Mouse (Mus musculus) thymus, postnatal 10 days (tissue): ENCODE measurements around the gene Afp.

ENCODE experiments used
- DNase-seq, 2 experiments: peaks; one replicate each; pipeline ENCODE4 v3.0.0; 2021; ENCODE audit warnings: low spot score in 2 of 2

The Afp gene

GRCm38 (mm10) chr5:90490518-90490917, at the start of gene Afp:
TSS of gene Afp (plus strand) at chr5:90490737.
- DNase-seq = no peak

DNA sequence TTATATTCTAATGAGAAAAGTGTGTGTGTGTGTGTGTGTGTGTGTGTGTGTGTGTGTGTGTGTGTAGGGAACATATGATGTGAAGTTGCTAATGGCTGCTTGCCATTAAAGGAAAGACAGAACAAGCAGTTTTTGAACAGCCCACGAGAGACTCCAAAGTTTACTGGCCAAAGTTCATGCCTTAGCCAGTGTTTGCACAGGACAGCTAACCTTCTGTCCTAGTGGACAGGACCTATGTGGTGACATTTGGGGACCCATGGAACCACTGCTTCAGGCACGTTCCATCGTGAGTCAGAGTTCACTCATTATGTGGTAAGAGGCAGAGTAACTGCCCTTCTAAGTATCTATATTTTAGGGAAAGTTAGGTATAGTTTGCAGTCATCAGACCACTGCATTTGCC, 43.0 kb upstream of the Afp start:
- no peak for DNase-seq

DNA sequence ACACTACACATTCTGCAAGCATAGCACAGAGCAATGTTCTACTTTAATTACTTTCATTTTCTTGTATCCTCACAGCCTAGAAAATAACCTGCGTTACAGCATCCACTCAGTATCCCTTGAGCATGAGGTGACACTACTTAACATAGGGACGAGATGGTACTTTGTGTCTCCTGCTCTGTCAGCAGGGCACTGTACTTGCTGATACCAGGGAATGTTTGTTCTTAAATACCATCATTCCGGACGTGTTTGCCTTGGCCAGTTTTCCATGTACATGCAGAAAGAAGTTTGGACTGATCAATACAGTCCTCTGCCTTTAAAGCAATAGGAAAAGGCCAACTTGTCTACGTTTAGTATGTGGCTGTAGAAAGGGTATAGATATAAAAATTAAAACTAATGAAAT, 40.6 kb upstream of the Afp start:
- no peak for DNase-seq

DNA sequence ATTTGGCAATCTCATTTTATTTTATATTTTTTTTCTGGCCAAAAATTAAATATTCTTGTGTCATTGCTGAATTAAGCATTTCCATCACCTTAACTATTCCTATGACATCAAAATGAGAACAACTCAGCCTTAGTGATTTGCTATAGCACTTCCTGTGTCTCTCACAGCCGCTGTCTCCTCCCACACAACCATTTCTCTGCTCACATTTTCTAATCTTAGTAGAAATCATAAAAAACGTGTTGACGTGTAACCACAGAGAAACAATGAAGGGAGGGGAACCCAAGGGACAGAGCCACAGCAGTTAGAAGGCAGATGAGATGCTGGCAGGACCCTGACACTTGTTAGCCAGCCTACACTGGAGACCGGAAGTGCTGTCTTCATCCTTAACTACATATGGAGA, 37.8 kb upstream of the Afp start:
- DNase-seq = peak in 1 of 2 experiments; percentile 4

GRCm38 (mm10) chr5:90457241-90457640, 33.3 kb upstream of the Afp start:
- DNase-seq = no peak

DNA sequence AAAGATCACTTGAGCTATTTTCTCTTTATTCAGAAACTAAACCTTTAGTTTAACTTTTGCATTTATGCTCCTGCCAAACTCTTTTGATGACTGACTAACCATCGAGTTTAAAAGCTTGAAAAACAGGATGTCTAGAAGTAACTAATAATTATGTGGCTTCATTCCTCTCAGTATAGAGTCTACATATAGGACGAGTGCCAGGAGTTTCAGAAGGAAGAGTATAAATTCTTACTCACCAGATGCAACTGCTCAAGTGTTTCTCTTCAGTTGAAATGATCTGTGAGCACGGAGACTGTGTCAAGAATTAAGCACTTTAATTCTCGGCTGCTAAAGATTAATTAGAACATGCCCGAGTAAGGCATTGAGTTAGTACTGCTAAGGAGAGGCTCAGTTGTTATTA, 31.8 kb upstream of the Afp start:
- no peak for DNase-seq

- no peak for DNase-seq
Measured at GRCm38 (mm10) chr5:90460619-90461018, 29.9 kb upstream of the Afp start, which contains the start of gene Alb. TSS of gene Alb (plus strand) at chr5:90460897.

DNA sequence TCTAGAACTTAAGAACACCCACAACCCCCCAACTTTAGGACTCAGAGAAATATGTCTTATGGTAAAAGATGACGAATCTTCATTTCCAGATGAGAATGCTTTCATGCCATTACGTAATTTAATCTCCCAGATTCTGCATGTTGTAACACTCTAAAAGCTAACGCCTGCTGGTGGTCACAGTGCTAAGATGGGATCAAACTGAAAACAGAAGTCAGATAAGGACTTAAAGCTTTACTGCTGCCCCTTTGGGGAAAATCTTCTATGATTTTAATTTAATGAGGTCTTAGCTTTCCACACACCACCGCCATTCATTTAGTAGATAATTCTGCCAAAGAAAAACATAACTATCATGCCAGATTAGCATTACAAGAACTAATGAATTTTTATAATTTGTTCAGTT, 23.7 kb upstream of the Afp start:
- no peak for DNase-seq

DNA sequence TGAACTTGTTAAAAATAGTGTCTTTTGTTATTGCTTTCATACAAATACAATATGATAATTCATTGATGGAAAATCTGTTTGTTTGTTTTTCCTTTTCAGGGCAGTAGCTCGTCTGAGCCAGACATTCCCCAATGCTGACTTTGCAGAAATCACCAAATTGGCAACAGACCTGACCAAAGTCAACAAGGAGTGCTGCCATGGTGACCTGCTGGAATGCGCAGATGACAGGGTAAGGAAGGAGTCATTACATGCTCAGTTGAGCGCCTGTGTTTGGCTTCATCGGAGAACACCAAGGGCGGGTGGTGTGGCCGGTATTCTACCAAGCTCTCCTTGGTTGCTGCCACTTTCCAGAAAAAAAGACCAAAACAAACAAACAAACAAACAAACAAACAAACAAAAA, 23.3 kb upstream of the Afp start:
- DNase-seq = no peak

DNA sequence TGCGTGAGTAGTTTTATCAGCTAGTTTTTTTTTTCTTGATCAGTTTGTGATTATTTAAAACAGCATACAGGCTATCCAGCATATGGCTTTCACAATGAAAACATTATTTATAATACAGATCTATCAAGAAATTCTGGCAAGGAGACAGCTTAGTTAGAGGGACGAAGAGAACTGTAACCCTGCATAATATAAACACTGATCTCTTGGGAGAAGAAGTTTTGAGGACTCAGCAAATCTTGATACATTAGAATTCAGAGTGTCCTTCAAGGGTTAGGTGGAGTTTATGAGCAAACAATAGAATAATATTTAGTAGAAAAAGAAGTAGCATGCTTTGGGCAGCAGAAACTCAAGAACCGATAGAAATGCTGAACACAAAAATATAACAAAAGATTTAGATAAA, 19.7 kb upstream of the Afp start:
- no peak for DNase-seq

DNA sequence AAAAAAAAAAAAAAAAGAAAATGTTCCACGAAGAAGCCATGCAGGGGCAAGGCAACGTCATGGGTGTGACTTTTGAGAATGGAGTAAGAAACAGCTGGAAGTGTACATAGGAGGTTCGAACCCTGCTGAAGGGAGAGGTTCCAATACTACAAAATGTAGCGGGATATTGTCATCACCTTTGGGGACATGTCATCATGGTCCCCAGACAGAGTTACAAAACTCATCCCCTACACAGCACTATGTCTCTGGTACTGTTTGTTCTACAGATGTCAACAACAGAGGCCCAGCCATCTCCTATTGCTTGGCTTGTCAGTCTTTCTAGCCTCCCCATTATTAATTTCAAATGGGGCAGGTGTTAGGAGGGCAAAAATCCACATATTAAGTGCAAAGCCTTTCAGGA, 16.6 kb upstream of the Afp start:
- no peak for DNase-seq

GRCm38 (mm10) chr5:90474369-90474768, 16.2 kb upstream of the Afp start:
- DNase-seq = no peak

DNA sequence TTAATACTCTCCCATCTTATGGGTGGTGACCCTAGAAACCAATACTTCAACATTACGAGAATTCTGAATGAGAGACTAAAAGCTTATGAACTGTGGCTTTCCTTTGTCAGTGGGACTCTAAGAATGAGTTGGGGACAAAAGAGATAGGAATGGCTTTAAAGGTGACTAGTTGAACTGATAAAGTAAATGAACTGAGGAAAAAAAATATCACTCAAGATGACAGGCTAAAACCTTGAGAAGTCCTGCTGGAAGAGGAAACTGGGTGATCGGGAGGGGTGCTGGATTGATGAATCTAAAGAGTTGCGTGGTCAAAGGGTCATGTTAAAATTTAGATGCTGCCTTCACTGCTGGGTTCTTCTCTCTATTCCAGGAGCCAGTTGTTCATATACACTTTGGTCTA, 13.8 kb upstream of the Afp start:
- DNase-seq = no peak

- DNase-seq = no peak
Measured at GRCm38 (mm10) chr5:90477308-90478140, 13.0 kb upstream of the Afp start.

DNA sequence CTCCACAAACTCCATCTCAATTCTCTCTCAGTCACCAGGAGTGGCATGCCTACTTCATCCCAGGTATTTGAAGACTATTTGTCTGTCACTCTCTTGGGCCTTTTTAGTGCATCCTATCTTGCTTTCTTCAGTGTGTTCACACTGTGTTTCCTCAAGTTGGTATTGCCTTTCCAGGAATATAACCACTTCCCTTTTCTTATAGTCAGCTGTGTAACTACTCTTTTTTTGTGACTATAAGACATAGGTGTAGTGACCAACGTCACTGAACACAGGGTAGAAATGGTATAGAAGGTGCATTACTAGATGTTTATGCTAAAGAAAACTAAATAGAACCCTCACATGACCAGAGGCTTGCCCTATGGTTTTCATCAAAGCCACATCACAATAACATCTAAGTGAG, 11.7 kb upstream of the Afp start:
- DNase-seq = no peak

GRCm38 (mm10) chr5:90485597-90485996, 4.9 kb upstream of the Afp start:
- DNase-seq = no peak

GRCm38 (mm10) chr5:90488323-90488722, 2.2 kb upstream of the Afp start:
- no peak for DNase-seq

DNA sequence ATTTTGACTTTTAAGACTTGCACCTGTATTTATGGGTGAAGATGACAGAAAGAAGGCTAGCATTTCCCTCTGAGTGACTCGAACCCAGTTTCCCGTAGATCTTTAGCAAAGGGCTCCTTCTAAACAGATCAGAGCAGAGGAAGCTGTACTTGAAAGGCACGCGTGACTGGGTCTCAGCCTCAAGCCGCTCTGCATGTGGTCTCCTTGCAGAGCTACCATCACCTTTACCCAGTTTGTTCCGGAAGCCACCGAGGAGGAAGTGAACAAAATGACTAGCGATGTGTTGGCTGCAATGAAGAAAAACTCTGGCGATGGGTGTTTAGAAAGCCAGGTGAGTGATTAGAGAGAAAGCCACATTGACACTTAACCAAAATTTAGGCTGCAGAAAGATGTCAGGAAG, 1.9 kb downstream of the Afp start:
- DNase-seq = peak; percentile 55 to 56

DNA sequence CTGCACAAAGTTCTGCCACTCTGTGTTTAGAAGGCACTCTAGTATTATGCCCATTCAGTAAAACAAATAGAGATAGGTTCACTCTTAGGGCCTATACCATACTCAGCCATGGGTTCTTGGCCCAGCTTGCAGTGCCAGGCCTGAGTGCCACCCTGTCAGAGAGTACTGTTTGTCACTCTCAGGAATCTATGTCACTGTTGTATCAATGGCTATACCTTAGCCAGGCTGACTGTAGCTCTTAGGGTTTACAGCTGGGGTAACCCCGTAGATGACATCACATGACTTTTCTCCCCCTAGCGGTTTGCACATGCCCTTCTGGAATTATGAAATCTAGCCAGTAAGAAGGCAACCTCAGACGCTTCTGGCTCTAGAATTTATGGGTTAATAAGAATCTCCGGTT, 3.8 kb downstream of the Afp start:
- DNase-seq = no peak

GRCm38 (mm10) chr5:90499509-90499908, 9.0 kb downstream of the Afp start:
- DNase-seq = no peak

GRCm38 (mm10) chr5:90500714-90501113, 10.2 kb downstream of the Afp start:
- DNase-seq = peak; percentile 23 to 80

GRCm38 (mm10) chr5:90501752-90502151, 11.2 kb downstream of the Afp start:
- no peak for DNase-seq

GRCm38 (mm10) chr5:90504742-90505141, 14.2 kb downstream of the Afp start:
- DNase-seq = no peak

- DNase-seq = no peak
Measured at GRCm38 (mm10) chr5:90506507-90506906, 16.0 kb downstream of the Afp start.
